Mouse (Mus musculus) CH12.LX (cell line): ENCODE measurements at regions not wholly inside any gene's neighbourhood (a gene's known extent, or its start where the extent isn't known, plus 50 kb on each side); places are given as distances from the start of the nearest gene placed in this dataset.

Experiments used
- BHLHE40 ChIP-seq: IDR thresholded peaks from 2 replicates; pipeline ENCODE4 v1.6.1; 2011; ENCODE audit warnings: mild to moderate bottlenecking, low read depth, low read length, improper control_type of control experiment
- CTCF ChIP-seq, 2 experiments: IDR thresholded peaks in 1 of 2; conservative IDR thresholded peaks in 1 of 2; 2 replicates each; pipeline ENCODE4 v1.5.1; 2011 to 2012; ENCODE audit warnings: low read depth in 2 of 2, low read length in 2 of 2, improper control_type of control experiment in 1 of 2, inconsistent platforms in 1 of 2, mild to moderate bottlenecking in 1 of 2, moderate library complexity in 1 of 2
- IRF4 ChIP-seq: IDR thresholded peaks from 2 replicates; pipeline ENCODE4 v1.6.1; 2014; ENCODE audit warnings: low read depth, mild to moderate bottlenecking, inconsistent platforms, low read length, improper control_type of control experiment
- TCF12 ChIP-seq: IDR thresholded peaks from 2 replicates; pipeline ENCODE4 v1.6.1; 2014; ENCODE audit warnings: low read depth, mild to moderate bottlenecking, inconsistent platforms, low read length, improper control_type of control experiment
- USF1 ChIP-seq: IDR thresholded peaks from 2 replicates; pipeline ENCODE4 v1.6.1; 2014; ENCODE audit warnings: low read depth, mild to moderate bottlenecking, inconsistent platforms, low read length, improper control_type of control experiment

DNA sequence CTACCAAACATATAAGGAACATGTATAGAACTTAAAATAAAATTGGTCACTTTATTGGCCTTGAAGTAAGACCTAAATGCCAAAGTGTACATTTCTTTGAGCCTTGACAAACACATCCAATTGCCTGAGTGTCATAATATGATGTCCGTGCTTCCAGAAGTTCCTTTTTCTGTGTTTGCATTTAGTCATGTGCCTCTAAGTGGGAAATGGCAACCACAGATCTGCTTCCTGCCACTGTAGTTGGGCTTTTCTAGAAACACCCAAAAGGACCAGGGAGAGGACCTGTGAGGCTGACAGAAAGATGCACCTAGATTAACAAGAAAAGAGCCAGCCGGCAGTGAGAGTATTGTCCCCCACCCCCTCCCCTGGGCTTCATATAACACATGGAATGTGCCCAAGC, 97.5 kb downstream of the Zfp619 start:
- TF ChIP-seq BHLHE40 (no peak), IRF4 (no peak), CTCF (conservative IDR thresholded peaks at IDR 0.05 in 1 of 2, IDR thresholded peaks at IDR 0.05 in 1 of 2; ENCODE audit: low read depth in 2 of 2, low read length in 2 of 2) (no peak), TCF12 (no peak), USF1 (no peak)
